ENCODE assay signal across 8 mouse cellular contexts in genomic region chr12:105455063-105455559, GRCm38 (mm10). TPM values are rescaled to one million over a fixed set of nuclear protein-coding genes. Genes with fewer than 3 reads are reported as not detected.
DNase-seq lines count a peak whose midpoint lies in the region; ATAC-seq lines count a peak whose summit lies in the region.

No protein-coding gene starts in this region.

- no peak overlapping the region for H3K27ac ChIP-seq in liver, embryonic 12.5 days
- H3K27ac ChIP-seq in forebrain, embryonic 12.5 days = peak overlapping the region; percentile 76
- H3K27ac ChIP-seq in stomach, embryonic 14.5 days (ENCODE audit: low read length) = no peak overlapping the region

- H3K36me3 ChIP-seq in liver, embryonic 12.5 days = no peaks in the 10 kb centered on the region
- peaks cover 6% of the 10 kb centered on the region for H3K36me3 ChIP-seq in forebrain, embryonic 12.5 days (replicated peaks)
- H3K36me3 ChIP-seq in stomach, embryonic 14.5 days (ENCODE audit: control insufficient read depth, insufficient read depth, low read length) = no peaks in the 10 kb centered on the region

- H3K4me1 ChIP-seq in liver, embryonic 12.5 days = peaks cover 11% of the 10 kb centered on the region
- peaks cover 38% of the 10 kb centered on the region for H3K4me1 ChIP-seq in forebrain, embryonic 12.5 days
- peaks cover 8% of the 10 kb centered on the region; the same call in 1 of the 2 replicates for H3K4me1 ChIP-seq in stomach, embryonic 14.5 days (ENCODE audit: control insufficient read depth, insufficient read depth, low read length)

- intact Hi-C loops in left cerebral cortex, postnatal 10 days (cut with DNase I) = no loop called here

- peak overlapping the region; percentile 64; the same call in 1 of the 2 replicates for H3K4me2 ChIP-seq in liver, embryonic 12.5 days
- peak overlapping the region; percentile 82 for H3K4me2 ChIP-seq in forebrain, embryonic 12.5 days
- peak overlapping the region; percentile 87 for H3K4me2 ChIP-seq in stomach, embryonic 14.5 days (replicated peaks; ENCODE audit: low read depth, low read length)

- H3K4me3 ChIP-seq in liver, embryonic 12.5 days = peak overlapping the region; percentile 39; the same call in 1 of the 2 replicates
- H3K4me3 ChIP-seq in forebrain, embryonic 12.5 days (replicated peaks) = peak overlapping the region; percentile 78
- H3K4me3 ChIP-seq in stomach, embryonic 14.5 days (ENCODE audit: low read depth, low read length) = peak overlapping the region; percentile 62

- ATAC-seq in liver, embryonic 12.5 days = no peak
- ATAC-seq in forebrain, embryonic 12.5 days (ENCODE audit: low FRiP score) = peak; percentile 68
- ATAC-seq in stomach, embryonic 14.5 days (ENCODE audit: insufficient number of reproducible peaks, insufficient read depth, low FRiP score, low read depth) = no peak

- peaks cover 35% of the 10 kb centered on the region for H3K27me3 ChIP-seq in liver, embryonic 12.5 days (replicated peaks)
- no peaks in the 10 kb centered on the region for H3K27me3 ChIP-seq in forebrain, embryonic 12.5 days
- no peaks in the 10 kb centered on the region for H3K27me3 ChIP-seq in stomach, embryonic 14.5 days (ENCODE audit: control insufficient read depth, insufficient read depth, low read length)

- WGBS in liver, embryonic 12.5 days (ENCODE audit: insufficient replicate concordance) = 15% methylated on average over 4 of the region's 4 CpGs
- WGBS in forebrain, embryonic 12.5 days = 1% methylated on average over 4 of the region's 4 CpGs
- WGBS in stomach, embryonic 14.5 days = 3% methylated on average over 4 of the region's 4 CpGs

- no peak overlapping the region for H3K9ac ChIP-seq in liver, embryonic 12.5 days
- H3K9ac ChIP-seq in forebrain, embryonic 12.5 days = peak overlapping the region; percentile 82
- H3K9ac ChIP-seq in stomach, embryonic 14.5 days (replicated peaks; ENCODE audit: low read depth, low read length) = no peak overlapping the region

- no peaks in the 10 kb centered on the region for H3K9me3 ChIP-seq in liver, embryonic 12.5 days (replicated peaks)
- H3K9me3 ChIP-seq in forebrain, embryonic 12.5 days = no peaks in the 10 kb centered on the region
- no peaks in the 10 kb centered on the region for H3K9me3 ChIP-seq in stomach, embryonic 14.5 days (ENCODE audit: control insufficient read depth, low read depth, low read length)

- DNase-seq in liver = no peak
- peak; percentile 17 to 59 for DNase-seq in left cerebral cortex, postnatal 10 days (ENCODE audit: extremely low spot score in 1 of 2, low spot score in 2 of 2)
- no peak for DNase-seq in adrenal gland, adult (ENCODE audit: inconsistent age in 2 of 2, low spot score in 1 of 2)
- no peak for DNase-seq in urinary bladder, postnatal 14 days (ENCODE audit: low spot score)
- DNase-seq in cerebellum, adult 8-10 months = no peak

RNA-seq across cellular contexts. Expression of gene D430019H16Rik, which starts 1.5 kb away (rescaled TPM):
- 0.13 and 0.19 TPM in 2 replicates for polyA plus RNA-seq in liver, embryonic 12.5 days (2016; fragmentation: Nextera tagmentation; extraction: Ambion mirVana)
- 7.7 and 7.9 TPM in 2 replicates for polyA plus RNA-seq in forebrain, embryonic 12.5 days (2016; fragmentation: Nextera tagmentation; extraction: Ambion mirVana)
- total RNA-seq in left cerebral cortex, postnatal 10 days (2021) = 100 to 1,000 TPM; 156 to 157 TPM
- polyA plus RNA-seq in stomach, embryonic 14.5 days (2014; fragmentation: Nextera tagmentation; extraction: Ambion mirVana) = 3.8 and 4.7 TPM in 2 replicates

Comparison
In these comparisons a context has a peak if more than half of its experiments do, and no peak if none do; other contexts are left out.
1. DNase-seq: peak in left cerebral cortex, postnatal 10 days (2 of 2); none in liver (single experiment), adrenal gland, adult (0 of 2), urinary bladder, postnatal 14 days (single experiment) and cerebellum, adult 8-10 months (single experiment).
2. Peak in every context shown above with its lines, with median percentiles within 50 percentile points of each other: H3K4me2 ChIP-seq and H3K4me3 ChIP-seq.